Mouse (Mus musculus): Measurements from ENCODE around the gene Neurl4. TPM values are rescaled to one million over a fixed set of nuclear protein-coding genes. Genes with fewer than 3 reads are reported as not detected.
"Not testable (repeated sequence)": the region's sequence is repeated elsewhere in the genome, so short reads cannot be mapped to it uniquely, and the experiment has no call there.

Gene Neurl4
- 7.4 and 8.7 TPM in 2 replicates for polyA plus RNA-seq (2015; fragmentation: Nextera tagmentation; extraction: Ambion mirVana)

DNA sequence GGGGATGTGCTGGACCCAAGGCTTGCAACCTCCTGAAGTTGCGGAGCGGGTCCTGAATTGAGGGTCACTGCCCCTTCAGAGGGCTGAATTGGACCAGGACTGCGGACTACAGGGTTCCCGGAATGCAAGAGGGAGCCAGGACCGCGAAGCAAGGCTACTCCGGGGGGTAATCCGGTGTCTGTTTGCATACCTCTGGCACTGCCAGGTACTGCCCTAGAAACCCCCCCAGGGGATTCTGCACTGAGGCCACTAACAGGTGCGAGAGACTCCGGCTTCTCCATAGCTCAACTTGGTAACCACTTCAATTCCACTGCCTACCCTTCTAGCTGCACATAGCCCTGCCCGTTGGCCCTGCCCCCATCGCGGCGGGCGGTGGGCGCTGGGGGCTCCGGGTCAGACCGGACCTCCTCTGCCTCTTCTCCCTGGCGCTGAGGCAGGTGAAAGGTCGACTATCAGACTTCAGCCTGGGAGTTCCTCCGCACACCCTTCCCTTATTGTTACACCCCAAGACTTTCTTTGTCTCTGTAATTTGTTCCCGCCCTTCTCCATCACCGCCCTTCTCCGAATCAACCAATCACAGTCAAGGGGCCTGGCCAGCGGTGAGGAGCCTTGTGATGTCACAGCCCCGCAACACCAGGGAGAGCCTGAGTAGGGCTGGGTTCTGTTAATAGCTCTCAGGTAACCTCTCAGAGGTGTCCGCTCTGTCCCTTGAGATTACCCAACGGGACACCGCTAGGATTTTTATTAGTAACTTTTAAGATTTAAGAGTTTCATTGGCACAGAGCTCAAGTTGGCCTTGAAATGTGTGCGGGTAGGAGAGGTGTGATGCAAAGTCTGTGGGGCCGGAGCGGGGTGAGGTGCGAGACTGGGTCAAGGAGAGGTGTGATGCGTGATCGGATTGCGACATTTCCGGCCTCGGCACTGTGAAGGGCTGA, at the start of gene Neurl4, which contains the start of gene 2810408A11Rik:
Gene Neurl4 (plus strand): TSS at position 602 of the 935 bp plus-strand sequence.
Gene 2810408A11Rik (minus strand): TSS at position 517 of the 935 bp plus-strand sequence.
- Histone ChIP-seq H3K36me3 (ENCODE audit: control insufficient read depth, insufficient read depth) (peaks cover 15% of the 10 kb centered on the region), H3K4me3 (ENCODE audit: low read length) (peak within 1 kb of the TSS; percentile 78), H3K4me2 (ENCODE audit: low read depth, low read length) (peak within 1 kb of the TSS; percentile 81), H3K27ac (ENCODE audit: low read length) (peak within 1 kb of the TSS; percentile 99), H3K9me3 (replicated peaks; ENCODE audit: control insufficient read depth, low read length) (no peaks in the 10 kb centered on the region), H3K27me3 (ENCODE audit: control insufficient read depth, insufficient read depth, low read length) (no peaks in the 10 kb centered on the region), H3K4me1 (ENCODE audit: control insufficient read depth, insufficient read depth, low read length) (peaks cover 13% of the 10 kb centered on the region), H3K9ac (ENCODE audit: low read length) (peak within 1 kb of the TSS; percentile 83)
- peak; percentile 91 for ATAC-seq (replicated peaks; ENCODE audit: extremely low read depth, insufficient read depth, low FRiP score)
- WGBS = under 1% methylated on average over 38 of the region's 38 CpGs

DNA sequence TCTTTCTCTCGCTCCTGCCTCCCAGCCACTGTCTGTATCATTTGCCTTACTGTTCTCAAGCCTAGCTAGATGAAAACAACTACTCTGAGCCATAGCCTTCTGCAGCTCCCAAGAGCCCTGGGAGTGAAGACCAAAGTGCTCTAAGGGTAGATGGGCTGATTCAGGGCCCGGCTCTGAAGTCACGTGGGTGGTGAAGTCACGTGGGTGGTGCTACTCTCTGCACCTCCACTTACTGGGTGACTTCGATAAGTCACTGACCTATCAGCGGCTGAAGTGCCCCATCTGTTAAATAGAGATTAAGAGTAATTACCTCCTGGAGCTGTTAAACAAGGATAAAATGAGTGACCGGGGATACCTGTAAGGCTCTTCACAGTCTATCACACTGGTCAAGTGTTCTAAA, 46.9 kb upstream of the Neurl4 start:
- Histone ChIP-seq H3K4me1 (ENCODE audit: control insufficient read depth, insufficient read depth, low read length) (peaks cover 11% of the 10 kb centered on the region), H3K4me2 (ENCODE audit: low read depth, low read length) (no peak overlapping the region), H3K4me3 (ENCODE audit: low read length) (no peak overlapping the region), H3K36me3 (ENCODE audit: control insufficient read depth, insufficient read depth) (peaks cover 25% of the 10 kb centered on the region), H3K9me3 (replicated peaks; ENCODE audit: control insufficient read depth, low read length) (no peaks in the 10 kb centered on the region), H3K27me3 (ENCODE audit: control insufficient read depth, insufficient read depth, low read length) (peaks cover 12% of the 10 kb centered on the region; the same call in 1 of the 2 replicates), H3K9ac (ENCODE audit: low read length) (no peak overlapping the region), H3K27ac (ENCODE audit: low read length) (no peak overlapping the region)
- no peak for ATAC-seq (replicated peaks; ENCODE audit: extremely low read depth, insufficient read depth, low FRiP score)
- WGBS = 33% methylated on average over 7 of the region's 7 CpGs

DNA sequence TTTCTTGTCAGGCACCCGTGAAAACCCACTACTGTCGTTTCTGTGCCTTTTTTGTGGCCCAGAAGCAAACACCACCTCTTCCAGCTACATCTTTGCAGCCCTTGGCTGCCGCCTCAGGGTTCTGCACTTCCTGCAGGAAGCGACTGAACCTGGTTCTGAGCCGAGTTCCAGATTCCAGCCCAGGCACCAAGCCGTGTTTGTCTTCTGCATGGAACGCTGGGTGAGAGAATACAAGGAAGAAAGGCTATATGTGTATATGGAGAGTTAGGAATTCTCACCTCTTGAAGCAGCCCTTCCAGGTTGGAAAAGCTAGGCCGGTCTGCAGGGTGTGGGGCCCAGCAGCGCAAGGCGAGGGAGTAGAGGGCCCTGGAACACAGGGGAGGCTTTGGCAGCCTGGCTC, 46.2 kb upstream of the Neurl4 start:
- Histone ChIP-seq H3K27ac (ENCODE audit: low read length) (no peak overlapping the region), H3K9ac (ENCODE audit: low read length) (no peak overlapping the region), H3K4me3 (ENCODE audit: low read length) (no peak overlapping the region), H3K9me3 (replicated peaks; ENCODE audit: control insufficient read depth, low read length) (no peaks in the 10 kb centered on the region), H3K4me2 (ENCODE audit: low read depth, low read length) (no peak overlapping the region), H3K27me3 (ENCODE audit: control insufficient read depth, insufficient read depth, low read length) (peaks cover 12% of the 10 kb centered on the region; the same call in 1 of the 2 replicates), H3K36me3 (ENCODE audit: control insufficient read depth, insufficient read depth) (peaks cover 20% of the 10 kb centered on the region), H3K4me1 (ENCODE audit: control insufficient read depth, insufficient read depth, low read length) (peaks cover 8% of the 10 kb centered on the region)
- WGBS = 80% methylated on average over 10 of the region's 10 CpGs
- ATAC-seq (replicated peaks; ENCODE audit: extremely low read depth, insufficient read depth, low FRiP score) = no peak

DNA sequence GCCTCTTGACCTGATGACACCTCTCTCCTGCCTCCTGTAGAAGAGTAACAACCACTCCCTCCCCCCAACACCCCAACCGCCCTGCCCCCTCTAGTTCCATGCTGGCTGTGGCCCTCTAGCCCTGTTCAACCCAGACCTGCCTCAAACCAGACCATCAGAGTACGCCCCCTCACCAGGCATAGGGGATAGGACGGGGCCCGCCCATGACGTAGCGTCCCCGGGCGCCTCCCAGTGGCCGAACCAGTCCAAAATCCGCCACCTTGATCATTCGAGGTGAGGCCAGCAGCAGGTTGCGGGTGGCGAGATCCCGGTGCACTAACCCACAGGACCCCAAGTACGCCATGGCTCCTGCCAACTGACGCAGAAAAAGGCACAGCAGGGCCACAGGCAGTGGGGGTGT, 45.5 kb upstream of the Neurl4 start:
- Histone ChIP-seq H3K4me3 (ENCODE audit: low read length) (no peak overlapping the region), H3K9me3 (replicated peaks; ENCODE audit: control insufficient read depth, low read length) (no peaks in the 10 kb centered on the region), H3K27me3 (ENCODE audit: control insufficient read depth, insufficient read depth, low read length) (peaks cover 12% of the 10 kb centered on the region; the same call in 1 of the 2 replicates), H3K27ac (ENCODE audit: low read length) (no peak overlapping the region), H3K4me1 (ENCODE audit: control insufficient read depth, insufficient read depth, low read length) (peaks cover 8% of the 10 kb centered on the region), H3K9ac (ENCODE audit: low read length) (no peak overlapping the region), H3K36me3 (ENCODE audit: control insufficient read depth, insufficient read depth) (peaks cover 14% of the 10 kb centered on the region), H3K4me2 (ENCODE audit: low read depth, low read length) (no peak overlapping the region)
- ATAC-seq (replicated peaks; ENCODE audit: extremely low read depth, insufficient read depth, low FRiP score) = 0 out of 2 replicates have a peak, but pooled peaks have one; percentile 44
- 19% methylated on average over 16 of the region's 16 CpGs for WGBS

DNA sequence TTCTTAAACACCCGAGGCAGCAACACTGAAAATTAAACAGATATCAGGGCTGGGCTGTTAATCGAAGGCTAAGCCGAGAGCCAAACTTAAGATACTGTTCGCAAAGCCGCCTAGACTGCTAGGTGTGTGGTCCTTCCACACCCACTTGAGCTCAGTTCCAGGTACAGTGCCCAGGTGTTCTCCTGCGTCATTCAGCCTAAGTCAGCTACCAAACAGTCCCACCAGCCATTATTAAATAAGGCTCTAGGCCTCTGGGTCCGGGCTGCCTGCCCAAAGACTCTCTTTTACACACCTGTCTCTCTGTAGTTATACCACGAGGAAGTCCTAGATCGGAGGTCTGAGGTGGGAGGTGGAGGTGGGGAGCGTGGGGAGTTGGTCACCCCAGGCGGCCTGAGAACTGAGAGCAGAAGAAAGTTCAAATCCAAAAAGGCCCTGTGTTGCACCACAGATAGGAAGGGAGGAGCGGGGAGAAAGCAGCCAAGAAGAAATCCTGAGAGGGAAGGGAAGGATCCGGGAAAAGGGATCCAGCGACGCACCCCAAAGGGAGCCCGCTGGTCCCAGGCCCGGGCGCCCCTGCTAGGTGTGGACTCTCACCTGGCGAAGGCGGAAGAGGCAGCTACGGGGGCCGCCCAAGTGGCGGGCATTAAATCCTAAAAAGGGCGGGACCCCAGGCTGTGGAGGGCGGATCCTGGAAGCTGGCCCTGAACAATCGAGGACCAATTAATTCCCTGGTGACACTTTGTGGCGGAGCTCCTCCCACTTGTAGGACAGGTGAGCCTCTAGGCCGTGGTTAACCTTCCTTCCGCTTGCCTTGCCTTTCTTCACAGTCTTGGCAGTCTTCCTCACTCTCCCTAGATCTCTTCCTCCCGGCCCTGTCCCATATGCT, 42.5 kb upstream of the Neurl4 start, which contains the start of gene Tnk1:
Gene Tnk1 (minus strand): TSS at position 618 of the 886 bp plus-strand sequence.
- ATAC-seq (replicated peaks; ENCODE audit: extremely low read depth, insufficient read depth, low FRiP score) = no peak
- Histone ChIP-seq H3K36me3 (ENCODE audit: control insufficient read depth, insufficient read depth) (no peaks in the 10 kb centered on the region), H3K9me3 (replicated peaks; ENCODE audit: control insufficient read depth, low read length) (no peaks in the 10 kb centered on the region), H3K27ac (ENCODE audit: low read length) (no peak within 1 kb of the TSS), H3K4me2 (ENCODE audit: low read depth, low read length) (no peak within 1 kb of the TSS), H3K4me1 (ENCODE audit: control insufficient read depth, insufficient read depth, low read length) (peaks cover 3% of the 10 kb centered on the region), H3K27me3 (ENCODE audit: control insufficient read depth, insufficient read depth, low read length) (peaks cover 12% of the 10 kb centered on the region; the same call in 1 of the 2 replicates), H3K9ac (ENCODE audit: low read length) (no peak within 1 kb of the TSS), H3K4me3 (ENCODE audit: low read length) (no peak within 1 kb of the TSS)
- WGBS = 25% methylated on average over 30 of the region's 30 CpGs

DNA sequence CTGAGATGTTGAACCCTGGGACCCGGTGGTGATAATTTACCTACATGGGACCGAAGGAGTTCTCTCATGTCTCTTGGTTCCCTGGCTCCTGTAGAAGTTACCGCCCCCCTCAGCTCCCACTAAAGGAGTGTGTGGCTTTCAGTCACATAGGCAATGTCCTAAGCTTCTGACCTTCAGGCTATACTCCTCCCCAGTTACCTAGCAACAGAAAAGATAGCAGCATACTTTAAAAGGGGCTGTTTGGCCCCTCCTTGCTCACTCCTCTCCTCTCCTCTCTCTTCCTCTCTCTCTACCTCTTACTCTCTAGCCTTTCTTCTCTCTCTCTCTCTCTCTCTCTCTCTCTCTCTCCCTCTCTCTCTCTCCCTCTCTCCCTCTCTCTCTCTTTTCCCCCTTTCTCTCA, 37.1 kb upstream of the Neurl4 start:
- 38% methylated on average over 3 of the region's 3 CpGs for whole genome bisulfite sequencing
- not testable (repeated sequence) for H3K27ac ChIP-seq (ENCODE audit: low read length); H3K4me2 ChIP-seq (ENCODE audit: low read depth, low read length); H3K4me1 ChIP-seq (ENCODE audit: control insufficient read depth, insufficient read depth, low read length); H3K36me3 ChIP-seq (ENCODE audit: control insufficient read depth, insufficient read depth); H3K27me3 ChIP-seq (ENCODE audit: control insufficient read depth, insufficient read depth, low read length); H3K9me3 ChIP-seq (replicated peaks; ENCODE audit: control insufficient read depth, low read length); H3K9ac ChIP-seq (ENCODE audit: low read length); H3K4me3 ChIP-seq (ENCODE audit: low read length)
- peak; percentile 52 for ATAC-seq (replicated peaks; ENCODE audit: extremely low read depth, insufficient read depth, low FRiP score)

DNA sequence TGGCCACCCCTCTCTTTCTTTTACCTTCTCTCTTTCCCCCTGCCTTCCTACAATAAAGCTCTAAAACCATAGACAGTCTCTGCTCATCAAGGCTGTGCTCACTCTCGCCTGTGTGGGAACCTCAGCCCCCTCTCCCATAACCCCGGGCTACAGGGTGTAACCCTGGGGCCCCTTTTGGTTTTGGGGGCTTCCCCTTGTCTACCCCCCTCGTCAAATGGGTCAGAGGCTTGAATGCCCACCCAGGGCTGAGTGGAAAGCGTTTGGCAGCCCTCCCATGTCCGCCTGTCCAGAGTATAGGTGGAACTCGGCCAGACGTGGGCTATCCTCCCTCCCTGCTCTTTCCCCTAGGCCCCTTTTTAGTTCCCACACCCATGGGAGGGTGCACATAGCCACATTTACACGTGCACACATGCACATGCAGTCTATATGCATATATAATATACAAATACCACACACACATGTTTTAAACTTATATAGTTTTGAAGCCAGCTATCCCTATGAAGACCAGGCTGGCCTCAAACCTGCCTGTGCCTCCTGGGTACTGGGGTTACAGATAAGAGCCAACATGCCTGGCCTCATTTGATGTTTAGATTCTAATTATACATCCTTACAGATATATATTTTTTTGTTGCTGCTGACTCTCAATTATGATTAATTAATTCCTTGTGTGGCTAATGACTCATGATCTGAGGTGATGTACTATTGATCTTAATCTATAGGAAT, 36.6 kb upstream of the Neurl4 start:
- 38% methylated on average over 8 of the region's 8 CpGs for WGBS
- Histone ChIP-seq H3K4me1 (ENCODE audit: control insufficient read depth, insufficient read depth, low read length) (peaks cover 3% of the 10 kb centered on the region), H3K9me3 (replicated peaks; ENCODE audit: control insufficient read depth, low read length) (no peaks in the 10 kb centered on the region), H3K9ac (ENCODE audit: low read length) (no peak overlapping the region; the same call in 1 of the 2 replicates), H3K27ac (ENCODE audit: low read length) (peak overlapping the region; percentile 35; the same call in 1 of the 2 replicates), H3K4me2 (ENCODE audit: low read depth, low read length) (no peak overlapping the region), H3K27me3 (ENCODE audit: control insufficient read depth, insufficient read depth, low read length) (no peaks in the 10 kb centered on the region), H3K4me3 (ENCODE audit: low read length) (no peak overlapping the region), H3K36me3 (ENCODE audit: control insufficient read depth, insufficient read depth) (no peaks in the 10 kb centered on the region)
- ATAC-seq (replicated peaks; ENCODE audit: extremely low read depth, insufficient read depth, low FRiP score) = no peak

DNA sequence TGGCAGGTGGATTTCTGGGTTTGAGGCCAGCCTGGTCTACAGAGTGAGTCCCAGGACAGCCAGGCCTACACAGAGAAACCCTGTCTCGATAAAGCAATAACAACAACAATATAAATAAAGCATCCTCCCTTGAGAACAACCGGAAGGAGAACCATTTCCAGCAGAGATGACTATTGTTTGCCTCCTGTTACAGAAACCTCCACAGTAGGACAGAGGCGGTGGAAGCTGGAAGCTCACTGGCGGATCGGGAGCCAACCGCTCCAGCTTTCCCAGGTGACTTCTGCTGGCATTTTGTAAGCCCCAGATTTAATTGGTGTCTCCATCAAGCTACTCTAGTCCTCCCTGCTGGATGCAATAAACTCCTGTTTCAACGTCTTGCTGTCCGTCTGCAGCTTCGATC, 35.3 kb upstream of the Neurl4 start:
- ATAC-seq (replicated peaks; ENCODE audit: extremely low read depth, insufficient read depth, low FRiP score) = no peak
- H3K27me3 ChIP-seq (ENCODE audit: control insufficient read depth, insufficient read depth, low read length) = no peaks in the 10 kb centered on the region
- no peak overlapping the region for H3K4me3 ChIP-seq (ENCODE audit: low read length)
- no peak overlapping the region for H3K4me2 ChIP-seq (ENCODE audit: low read depth, low read length)
- H3K36me3 ChIP-seq (ENCODE audit: control insufficient read depth, insufficient read depth) = no peaks in the 10 kb centered on the region
- H3K27ac ChIP-seq (ENCODE audit: low read length) = no peak overlapping the region
- no peak overlapping the region for H3K9ac ChIP-seq (ENCODE audit: low read length)
- 79% methylated on average over 9 of the region's 9 CpGs for WGBS
- H3K9me3 ChIP-seq (replicated peaks; ENCODE audit: control insufficient read depth, low read length) = no peaks in the 10 kb centered on the region
- H3K4me1 ChIP-seq (ENCODE audit: control insufficient read depth, insufficient read depth, low read length) = peaks cover 3% of the 10 kb centered on the region

Data from heart, embryonic 16.5 days (tissue).